Mouse (Mus musculus) bone marrow macrophage, adult 2 months (primary cell): ENCODE measurements around the gene Syt8.

Source experiments
- CTCF ChIP-seq: IDR thresholded peaks from 2 replicates; pipeline ENCODE4 v1.5.1; 2012; ENCODE audit warnings: low read depth, mild to moderate bottlenecking, low read length, moderate library complexity
- POLR2A ChIP-seq: IDR thresholded peaks from 2 replicates; pipeline ENCODE4 v1.6.1; 2012; ENCODE audit warnings: mild to moderate bottlenecking, low read depth, low read length, borderline replicate concordance

DNA sequence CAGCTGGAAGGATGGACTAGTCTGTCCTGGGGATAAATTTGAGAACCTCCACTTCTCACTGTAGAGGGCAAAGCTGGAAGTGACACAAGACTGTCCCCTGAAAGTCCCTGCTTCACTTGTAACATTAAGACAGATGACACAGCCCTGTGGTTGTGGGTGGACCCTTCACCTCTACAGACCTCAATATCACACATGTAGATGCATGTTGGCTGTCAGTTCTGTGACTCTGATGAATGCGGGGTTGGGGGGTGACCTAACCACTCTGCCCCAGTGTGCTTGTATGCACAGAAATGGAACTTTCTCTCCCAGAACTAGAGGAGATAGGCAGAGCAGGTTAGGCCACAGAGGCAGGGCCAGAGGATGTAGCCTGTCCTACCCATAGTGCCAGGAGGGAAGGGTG, 38.0 kb upstream of the Syt8 start:
- TF ChIP-seq CTCF (no peak), POLR2A (no peak)
